Mouse (Mus musculus) urinary bladder, postnatal 36 days (tissue): ENCODE data around the gene Jrkl.

ENCODE experiments used
- DNase-seq, 2 experiments: peaks; one replicate each; pipeline ENCODE4 v3.0.0; 2022; ENCODE audit warnings: low spot score in 2 of 2, mixed read lengths in 1 of 2

Jrkl gene

DNA sequence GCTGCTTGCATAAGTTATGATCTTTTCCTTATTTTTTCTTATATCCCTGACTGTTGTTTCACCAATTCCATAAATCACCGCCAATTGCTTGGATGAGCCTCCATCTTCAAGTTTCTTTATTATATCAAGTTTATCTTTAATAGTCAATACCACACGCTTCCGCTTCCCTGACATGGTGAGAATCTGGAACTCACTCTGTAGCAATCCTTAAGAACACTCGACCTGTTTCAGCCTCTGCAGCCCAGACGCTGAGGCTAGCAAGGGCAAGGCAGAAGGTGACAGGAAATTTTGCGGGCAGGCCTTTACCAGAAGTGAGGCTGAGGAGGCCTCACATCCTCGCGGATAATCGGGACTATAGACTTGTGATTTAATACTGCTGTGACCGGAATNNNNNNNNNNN lies at the start of gene Jrkl:
TSS of gene Jrkl (minus strand) at position 349 of the 400 bp plus-strand sequence.
- peak; percentile 26 to 36 for DNase-seq

GRCm38 (mm10) chr9:13287482-13287881 lies 41.9 kb upstream of the Jrkl start:
- no peak for DNase-seq

GRCm38 (mm10) chr9:13273219-13273618 lies 27.6 kb upstream of the Jrkl start:
- DNase-seq: no peak

DNA sequence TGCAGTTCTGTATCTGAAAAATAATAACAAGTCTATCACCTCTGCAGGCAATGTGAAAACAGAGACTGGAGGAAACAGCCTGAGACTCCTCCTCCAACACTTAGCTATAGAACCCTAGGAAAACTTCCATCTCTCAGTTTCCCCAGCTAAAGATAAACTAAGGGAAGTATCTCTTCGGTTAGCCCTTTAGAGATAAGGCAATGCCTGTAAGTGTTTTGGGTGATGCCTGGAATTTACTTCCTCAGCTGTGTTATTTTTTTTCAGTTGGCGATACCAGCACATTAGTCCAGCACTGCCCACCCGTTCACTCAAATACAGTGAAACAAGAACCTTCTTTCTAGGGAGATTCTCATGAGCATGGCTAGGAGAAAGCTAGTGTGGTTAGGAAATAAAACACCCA lies 15.4 kb upstream of the Jrkl start:
- no peak for DNase-seq

GRCm38 (mm10) chr9:13258173-13258572 lies 12.5 kb upstream of the Jrkl start:
- DNase-seq: no peak

- DNase-seq: no peak
Measured at GRCm38 (mm10) chr9:13256726-13257125, 11.1 kb upstream of the Jrkl start.

DNA sequence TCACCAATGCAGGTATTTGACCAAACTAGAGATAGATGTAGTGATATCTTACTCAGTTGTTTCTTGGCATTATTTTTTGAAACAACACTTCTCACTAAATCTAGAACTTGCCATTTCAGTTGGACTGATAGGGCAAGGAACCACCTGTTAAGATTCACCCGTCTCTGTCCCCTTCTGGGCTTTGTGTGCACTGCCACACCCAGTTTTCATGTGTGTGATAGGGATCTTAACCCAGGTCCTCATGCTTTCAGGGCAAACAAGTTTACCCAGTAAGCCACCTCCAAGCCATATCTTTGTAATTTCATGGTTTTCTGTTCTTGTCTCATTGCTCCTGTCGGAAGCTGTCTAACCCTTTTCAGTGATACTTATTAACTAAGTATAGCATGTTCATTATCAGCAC lies 5.6 kb upstream of the Jrkl start:
- no peak for DNase-seq

DNA sequence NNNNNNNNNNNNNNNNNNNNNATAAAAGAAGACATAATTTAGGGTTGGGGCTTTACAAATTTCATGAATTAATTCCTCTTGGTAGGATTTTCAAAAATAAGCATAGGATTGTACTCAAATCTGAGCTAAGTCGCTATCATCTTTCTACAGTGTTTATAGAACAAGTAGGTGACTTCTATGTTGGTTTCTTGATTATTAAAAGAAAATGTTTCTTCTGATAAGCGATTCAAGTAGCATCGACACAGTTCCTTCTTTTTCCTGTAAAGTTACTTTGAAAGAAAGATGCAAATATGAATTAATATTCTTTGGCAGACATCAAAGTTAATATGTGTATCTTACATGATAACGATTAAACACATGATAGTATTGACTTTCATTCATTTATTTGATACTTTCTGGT lies 2.5 kb upstream of the Jrkl start:
- DNase-seq: no peak

DNA sequence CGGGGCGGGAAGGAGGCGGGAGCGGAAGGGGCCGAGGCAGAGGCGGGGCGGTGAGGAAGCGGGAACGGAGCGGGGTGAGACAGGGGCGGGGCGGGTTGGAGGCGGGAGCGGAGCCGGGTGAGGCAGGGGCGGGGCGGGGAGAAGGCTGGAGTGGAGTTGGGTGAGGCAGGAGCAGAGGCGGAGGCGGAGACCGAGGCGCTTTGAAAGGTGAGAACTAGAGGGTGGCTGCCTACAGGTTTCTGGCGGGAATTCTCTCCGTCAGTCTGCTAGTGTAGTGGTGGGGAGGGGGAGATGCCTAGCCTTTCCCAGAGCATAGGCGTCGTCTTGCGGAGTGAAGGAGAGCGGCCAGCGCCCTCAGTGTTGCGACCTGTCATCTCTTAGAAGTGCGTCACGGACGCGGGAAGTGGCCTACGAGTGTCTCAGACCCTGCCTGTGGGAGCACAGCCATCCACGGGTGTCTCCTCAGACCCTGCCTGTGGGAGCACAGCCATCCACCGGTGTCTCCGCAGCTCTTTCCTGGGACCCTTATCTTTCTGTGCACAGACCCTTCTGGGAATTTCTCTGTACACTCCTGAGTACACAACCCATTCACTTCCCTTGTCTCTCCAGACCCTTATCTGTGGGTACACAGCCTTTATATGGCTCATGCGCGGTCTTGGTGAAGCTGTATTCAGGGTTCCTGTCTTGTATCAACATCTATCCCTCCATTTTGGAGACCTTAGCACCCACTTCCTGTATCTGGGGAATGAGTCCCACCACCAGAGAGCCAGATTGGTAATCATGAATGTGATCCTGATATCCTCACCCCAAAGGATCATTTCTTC lies 1.4 kb upstream of the Jrkl start, which contains the start of gene Ccdc82:
TSS of gene Ccdc82 (plus strand) at position 141 of the 824 bp plus-strand sequence.
- peak; percentile 81 to 89 for DNase-seq

- no peak for DNase-seq
Measured at GRCm38 (mm10) chr9:13242321-13242720, 3.3 kb downstream of the Jrkl start.

DNA sequence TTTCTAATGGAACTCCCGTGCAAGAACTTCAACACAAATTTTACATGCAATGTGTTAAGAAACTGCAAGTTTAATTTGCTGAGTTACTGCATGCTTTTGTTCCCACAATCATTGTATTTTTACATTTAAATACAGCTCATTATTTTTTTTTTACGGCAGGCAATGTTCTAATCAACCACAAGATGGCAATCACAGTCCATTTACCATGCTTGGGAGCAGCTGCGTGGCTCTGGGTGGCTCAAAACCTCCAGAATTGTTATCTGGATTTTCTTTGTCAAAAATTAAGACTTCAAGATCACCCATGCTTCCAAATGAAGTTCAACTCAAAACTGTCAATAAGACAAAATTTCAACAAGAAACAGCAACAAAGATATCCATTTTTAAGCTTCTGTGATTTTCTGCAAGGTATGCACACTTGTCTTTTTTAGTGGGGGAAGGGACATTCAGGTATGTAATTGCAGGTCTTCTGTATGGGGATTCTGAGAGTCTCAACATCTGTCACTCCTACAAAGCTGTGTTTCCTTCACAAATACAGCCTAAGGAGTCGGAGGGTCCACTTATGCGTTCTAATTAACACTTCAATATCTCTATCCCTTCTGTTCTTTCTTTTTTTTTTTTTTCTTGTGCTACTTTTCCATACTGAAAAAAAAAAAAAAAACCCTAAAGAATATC lies 13.9 kb downstream of the Jrkl start:
- DNase-seq: no peak

DNA sequence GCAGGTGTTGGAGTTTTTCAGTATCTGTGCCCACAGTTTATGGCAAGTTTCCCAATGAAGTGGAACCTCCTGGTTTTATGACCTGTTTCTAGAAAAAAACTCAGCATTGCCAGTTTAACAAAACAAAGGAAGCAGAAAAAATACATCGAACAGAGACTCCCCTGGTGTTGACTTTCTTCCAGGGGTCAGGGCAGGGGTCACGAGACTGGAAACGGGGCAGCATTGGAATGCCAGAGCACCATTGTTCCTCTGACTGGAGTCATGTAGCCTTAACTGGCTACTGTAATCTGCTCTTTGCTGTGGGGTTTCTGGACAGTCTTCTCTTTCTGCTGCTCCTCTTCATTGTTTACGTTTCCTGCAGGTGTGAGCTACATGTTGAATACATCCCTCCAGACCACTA lies 15.1 kb downstream of the Jrkl start:
- DNase-seq: no peak

DNA sequence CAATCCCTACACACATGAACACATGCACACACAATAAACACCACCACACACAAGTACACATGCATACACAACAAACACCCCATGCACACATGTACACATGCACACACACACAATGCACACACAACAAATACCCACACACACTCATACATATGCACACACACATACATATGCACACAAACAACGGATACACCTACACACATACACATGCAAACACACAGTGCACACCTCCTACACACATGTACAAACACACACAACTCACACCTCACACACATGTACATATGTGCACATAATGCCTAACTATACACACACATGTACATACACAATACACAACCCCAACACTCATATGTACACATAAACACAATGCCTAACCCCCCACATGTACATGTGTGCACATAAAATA lies 19.8 kb downstream of the Jrkl start:
- no peak for DNase-seq

GRCm38 (mm10) chr9:13206369-13206768 lies 39.3 kb downstream of the Jrkl start:
- no peak for DNase-seq

GRCm38 (mm10) chr9:13203681-13204080 lies 41.9 kb downstream of the Jrkl start:
- DNase-seq: no peak

DNA sequence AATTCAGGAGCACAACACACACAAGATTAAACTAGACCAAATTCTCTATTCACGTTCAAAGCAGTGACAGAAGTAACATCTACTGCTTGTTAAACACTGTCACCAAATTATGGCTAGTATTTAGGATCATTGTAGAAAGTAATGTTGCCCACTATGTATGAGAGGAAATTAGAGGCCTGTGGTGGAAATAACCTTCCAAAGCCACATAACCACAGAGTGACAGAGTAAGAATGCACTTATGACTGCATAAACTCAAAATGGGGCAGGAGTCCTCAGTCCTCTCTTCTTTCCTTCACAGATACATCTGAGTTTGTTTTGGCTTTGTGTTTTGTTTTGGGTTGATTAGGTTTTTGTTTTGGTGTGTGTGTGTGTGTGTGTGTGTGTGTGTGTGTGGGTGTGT lies 42.5 kb downstream of the Jrkl start:
- no peak for DNase-seq

DNA sequence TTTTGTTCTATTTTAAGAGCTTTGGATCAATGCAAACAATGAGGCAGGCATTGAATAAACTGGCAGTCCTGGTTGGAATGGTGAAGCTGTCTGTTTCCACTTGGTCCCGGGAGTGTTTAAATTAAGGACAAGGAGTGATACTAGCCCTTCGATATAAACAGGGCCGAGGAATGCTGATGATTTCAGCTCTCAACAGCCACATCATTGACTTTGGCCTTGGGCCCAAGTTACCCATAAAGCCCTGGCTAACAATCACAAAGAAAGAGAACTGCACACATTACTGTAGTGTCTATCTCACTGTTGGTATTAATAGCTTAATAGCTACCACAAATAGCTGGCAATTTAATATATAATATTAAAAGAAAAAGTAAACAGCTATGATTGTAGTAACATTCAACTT lies 45.5 kb downstream of the Jrkl start:
- DNase-seq: no peak

DNA sequence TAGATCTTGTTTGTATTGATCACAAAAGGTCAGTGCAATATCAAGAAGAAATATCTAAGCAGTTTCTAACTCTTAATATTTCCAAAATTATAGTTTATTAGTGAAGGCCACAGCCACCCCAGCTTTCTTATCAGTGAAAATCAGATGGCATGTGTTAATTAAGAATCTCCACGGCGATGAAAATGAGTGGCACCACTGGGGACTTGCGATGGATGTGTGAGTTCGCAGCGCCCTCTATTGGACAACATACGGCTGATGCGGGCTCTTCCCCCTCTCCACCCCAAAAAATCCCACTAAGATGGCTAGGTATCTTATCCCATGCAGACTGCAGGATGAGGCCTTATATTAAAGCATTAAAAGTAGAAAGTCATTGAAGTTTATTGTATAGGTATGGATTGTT lies 49.9 kb downstream of the Jrkl start:
- no peak for DNase-seq

- no peak for DNase-seq
Measured at GRCm38 (mm10) chr9:13195268-13195667, 50.4 kb downstream of the Jrkl start.

DNA sequence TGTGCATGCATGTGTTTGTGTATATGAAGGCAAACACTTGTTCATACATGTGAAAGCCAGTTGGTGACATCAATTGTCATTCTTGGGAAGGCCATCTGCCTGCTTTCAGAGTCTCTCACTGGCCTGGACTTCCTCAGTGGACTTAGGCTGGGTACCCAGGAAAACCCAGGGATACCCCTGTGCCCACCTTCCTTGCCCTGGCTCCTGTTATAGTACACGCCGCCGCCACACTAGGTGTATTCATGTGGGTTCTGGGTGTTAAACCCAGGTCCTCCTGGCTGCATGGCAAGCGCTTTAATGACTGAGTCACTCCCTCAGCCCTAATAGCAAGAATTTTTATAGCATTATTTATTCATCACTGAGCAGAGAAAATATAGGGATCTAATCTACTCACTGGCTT lies 51.0 kb downstream of the Jrkl start:
- no peak for DNase-seq
